Mouse (Mus musculus) ES-E14 (cell line): Measurements from ENCODE around the gene Armc7.

Experiments
- CHD2 ChIP-seq: IDR thresholded peaks from 2 replicates; pipeline ENCODE4 v1.6.1; 2014; ENCODE audit warnings: mild to moderate bottlenecking, low read depth, low read length, inconsistent platforms
- MAFK ChIP-seq: IDR thresholded peaks from 2 replicates; pipeline ENCODE4 v1.6.1; 2014; ENCODE audit warnings: mild to moderate bottlenecking, low read depth, low read length, inconsistent platforms; ENCODE audit not compliant: insufficient read depth
- ZNF384 ChIP-seq: IDR thresholded peaks from 2 replicates; pipeline ENCODE4 v1.6.1; 2012; ENCODE audit warnings: low read depth, low read length, inconsistent platforms

GRCm38 (mm10) chr11:115473626-115474275 is 1.7 kb upstream of the Armc7 start:
- TF ChIP-seq CHD2 (no peak), MAFK (peak; percentile 96), ZNF384 (no peak)
